Mouse (Mus musculus) hindbrain, embryonic 13.5 days (tissue): Measurements from ENCODE around the gene Cdca8. TPM values are rescaled to one million over a fixed set of nuclear protein-coding genes. Genes with fewer than 3 reads are reported as not detected.

Source experiments
- ATAC-seq: fragments of 200-750 bp; cut with Nextera tagmentation; 2 replicates; pipeline ENCODE4 v1.8.0; 2017; ENCODE audit warnings: moderate TSS enrichment; ENCODE audit not compliant: low FRiP score
- H3K27ac ChIP-seq: fragments of 300-500 bp; sonication (generic); 2 replicates; pipeline ENCODE4 v1.5.1; 2015; ENCODE audit warnings: inconsistent platforms, mild to moderate bottlenecking, moderate library complexity
- H3K27me3 ChIP-seq: fragments of 300-500 bp; sonication (generic); 2 replicates; pipeline ENCODE4 v1.6.1; 2015; ENCODE audit warnings: mild to moderate bottlenecking, inconsistent platforms
- H3K36me3 ChIP-seq: fragments of 300-500 bp; sonication (generic); 2 replicates; pipeline ENCODE4 v1.6.1; 2015; ENCODE audit warnings: mild to moderate bottlenecking, inconsistent platforms
- H3K4me1 ChIP-seq: fragments of 300-500 bp; sonication (generic); replicated peaks from 2 replicates; pipeline ENCODE4 v1.6.1; 2015; ENCODE audit warnings: inconsistent platforms
- H3K4me2 ChIP-seq: fragments of 300-500 bp; sonication (generic); 2 replicates; pipeline ENCODE4 v1.6.1; 2015; ENCODE audit warnings: inconsistent platforms, mild to moderate bottlenecking, moderate library complexity
- H3K4me3 ChIP-seq: fragments of 300-500 bp; sonication (generic); 2 replicates; pipeline ENCODE4 v1.5.1; 2015; ENCODE audit warnings: mild to moderate bottlenecking, inconsistent platforms
- H3K9ac ChIP-seq: fragments of 300-500 bp; sonication (generic); 2 replicates; pipeline ENCODE4 v1.6.1; 2015; ENCODE audit warnings: mild to moderate bottlenecking, inconsistent platforms
- H3K9me3 ChIP-seq: fragments of 300-500 bp; sonication (generic); 2 replicates; pipeline ENCODE4 v1.6.1; 2016; ENCODE audit warnings: inconsistent platforms
- WGBS: fragments of 180-500 bp; shearing (Covaris S2); methylation state at CpG from one replicate; pipeline ENCODE4 v1.1.7; 2015; 5-methylcytosine and 5-hydroxymethylcytosine counted together
- polyA plus RNA-seq: library from polyadenylated mRNA; unstranded; fragments of >200 nt; fragmentation: Nextera tagmentation; extraction: Ambion mirVana; gene quantifications from 2 replicates; pipeline ENCODE4 v1.2.1, GENCODE M21; 2015

Gene Cdca8
- polyA plus RNA-seq, 1 experiment from 2014 or later = 37.2 TPM

DNA sequence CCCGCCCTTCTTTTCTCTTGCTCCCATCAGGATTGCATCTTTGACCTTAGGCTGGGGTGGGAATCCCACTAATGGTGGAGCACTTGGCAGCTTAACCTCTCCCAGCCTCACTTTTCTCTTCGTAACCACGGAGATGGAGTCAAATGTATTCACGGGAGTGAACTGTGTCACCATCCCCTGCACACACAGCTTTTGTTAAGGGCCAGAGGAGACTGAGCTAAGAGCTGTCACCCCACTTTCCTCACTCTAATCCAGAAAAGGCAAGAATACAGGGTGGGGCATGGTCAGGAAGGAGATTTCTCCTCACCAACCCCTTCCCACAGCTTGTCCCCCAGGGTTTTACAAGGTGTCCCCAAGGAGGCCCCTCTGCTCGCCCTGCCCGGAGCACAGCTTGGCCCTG, 45.3 kb downstream of the Cdca8 start:
- H3K4me2 ChIP-seq = peak overlapping the region; percentile 68
- H3K4me3 ChIP-seq = peak overlapping the region; percentile 50
- peaks cover 67% of the 10 kb centered on the region for H3K27me3 ChIP-seq
- H3K27ac ChIP-seq = no peak overlapping the region
- H3K9me3 ChIP-seq = no peaks in the 10 kb centered on the region
- H3K4me1 ChIP-seq = peaks cover 26% of the 10 kb centered on the region
- H3K9ac ChIP-seq = peak overlapping the region; percentile 74
- 20% methylated on average over 6 of the region's 6 CpGs for WGBS
- no peaks in the 10 kb centered on the region for H3K36me3 ChIP-seq
- ATAC-seq = 0 out of 2 replicates have a peak, but pooled peaks have one; percentile 11

GRCm38 (mm10) chr4:124890831-124891230, 48.3 kb downstream of the Cdca8 start:
- no peaks in the 10 kb centered on the region for H3K36me3 ChIP-seq
- peaks cover 19% of the 10 kb centered on the region for H3K4me1 ChIP-seq
- no peak for ATAC-seq
- H3K9ac ChIP-seq = no peak overlapping the region
- 79% methylated on average over 5 of the region's 5 CpGs for WGBS
- peaks cover 67% of the 10 kb centered on the region for H3K27me3 ChIP-seq
- H3K9me3 ChIP-seq = no peaks in the 10 kb centered on the region
- H3K4me2 ChIP-seq = no peak overlapping the region
- H3K27ac ChIP-seq = no peak overlapping the region
- no peak overlapping the region for H3K4me3 ChIP-seq

DNA sequence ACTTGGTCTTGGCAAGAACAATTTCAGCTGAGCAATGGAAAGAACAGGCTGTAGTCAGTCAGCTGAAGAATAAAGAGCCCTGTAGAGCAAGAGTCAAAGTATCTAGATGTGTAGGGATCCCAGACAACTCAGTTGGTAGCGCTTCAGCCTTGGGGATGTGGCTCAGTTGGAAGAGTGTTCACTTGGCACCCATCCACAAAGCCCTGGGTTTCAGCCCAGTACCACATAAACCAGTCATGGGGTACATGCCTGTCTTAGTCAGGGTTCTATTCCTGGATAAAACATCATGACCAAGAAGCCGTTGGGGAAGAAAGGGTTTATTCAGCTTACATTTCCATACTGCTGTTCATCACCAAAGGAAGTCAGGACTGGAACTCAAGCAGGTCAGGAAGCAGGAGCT, 49.2 kb downstream of the Cdca8 start:
- Histone ChIP-seq H3K4me1 (peaks cover 15% of the 10 kb centered on the region), H3K36me3 (no peaks in the 10 kb centered on the region), H3K9ac (no peak overlapping the region), H3K4me3 (no peak overlapping the region), H3K27me3 (peaks cover 65% of the 10 kb centered on the region), H3K27ac (no peak overlapping the region), H3K4me2 (no peak overlapping the region), H3K9me3 (no peaks in the 10 kb centered on the region)
- ATAC-seq = no peak
- 83% methylated on average over 2 of the region's 2 CpGs for WGBS

DNA sequence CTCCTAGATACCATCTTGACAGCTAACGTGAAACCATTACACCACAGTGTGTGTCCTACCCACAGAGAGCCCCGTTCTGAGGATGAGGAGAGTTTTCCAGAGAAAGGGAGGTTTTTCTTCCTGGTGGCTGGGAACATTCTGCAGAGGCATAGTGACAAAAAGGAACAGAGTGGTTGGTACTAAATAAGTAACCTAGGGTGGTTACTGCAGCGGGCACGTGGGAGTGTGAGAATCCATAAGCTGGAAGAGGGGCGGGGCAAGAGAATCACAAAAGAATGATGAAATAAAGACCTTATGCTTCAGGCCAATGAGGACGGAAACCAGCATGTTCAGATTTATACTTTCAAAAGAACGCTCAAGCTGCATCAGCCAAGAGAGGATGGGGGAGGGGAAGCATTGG, 50.4 kb downstream of the Cdca8 start:
- Histone ChIP-seq H3K4me1 (peaks cover 4% of the 10 kb centered on the region), H3K27me3 (peaks cover 62% of the 10 kb centered on the region), H3K9ac (no peak overlapping the region), H3K9me3 (no peaks in the 10 kb centered on the region), H3K27ac (no peak overlapping the region), H3K4me2 (no peak overlapping the region), H3K36me3 (no peaks in the 10 kb centered on the region), H3K4me3 (no peak overlapping the region)
- no peak for ATAC-seq
- 72% methylated on average over 7 of the region's 7 CpGs for WGBS

DNA sequence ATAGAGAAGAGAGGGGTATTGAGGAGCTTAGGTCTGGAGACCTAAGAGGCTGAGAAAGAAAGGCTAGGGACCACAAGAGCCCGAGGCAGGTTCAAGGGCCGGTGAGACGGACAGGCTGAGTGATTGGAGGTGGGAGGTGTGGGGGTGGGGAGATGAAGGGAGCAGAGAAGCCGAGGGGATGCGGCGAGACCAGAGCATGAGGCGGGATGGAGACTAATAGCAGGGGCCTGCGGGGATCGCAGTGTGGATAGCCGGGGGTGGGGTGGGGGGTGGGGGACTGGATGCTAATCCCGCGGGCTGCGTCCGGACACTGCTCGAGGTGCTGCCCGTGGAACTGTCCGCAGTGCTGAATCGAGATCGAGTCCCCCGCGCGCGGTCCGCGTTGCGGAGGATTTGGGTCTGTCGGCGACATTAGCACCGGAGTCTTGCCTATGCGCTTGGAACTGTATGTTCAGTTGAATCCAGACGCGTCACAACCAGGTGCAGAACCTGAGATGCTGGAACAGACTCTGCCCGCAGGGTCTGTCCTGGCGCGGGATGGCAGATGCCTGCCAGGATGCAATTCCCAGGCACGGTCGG, 56.9 kb downstream of the Cdca8 start:
- Histone ChIP-seq H3K36me3 (no peaks in the 10 kb centered on the region), H3K4me1 (peaks cover 35% of the 10 kb centered on the region), H3K4me2 (peak overlapping the region; percentile 66), H3K9ac (peak overlapping the region; percentile 73), H3K4me3 (peak overlapping the region; percentile 52), H3K27ac (peak overlapping the region; percentile 82), H3K27me3 (peaks cover 64% of the 10 kb centered on the region), H3K9me3 (no peaks in the 10 kb centered on the region)
- 0% methylated on average over 37 of the region's 37 CpGs for WGBS
- peak; percentile 23 for ATAC-seq

DNA sequence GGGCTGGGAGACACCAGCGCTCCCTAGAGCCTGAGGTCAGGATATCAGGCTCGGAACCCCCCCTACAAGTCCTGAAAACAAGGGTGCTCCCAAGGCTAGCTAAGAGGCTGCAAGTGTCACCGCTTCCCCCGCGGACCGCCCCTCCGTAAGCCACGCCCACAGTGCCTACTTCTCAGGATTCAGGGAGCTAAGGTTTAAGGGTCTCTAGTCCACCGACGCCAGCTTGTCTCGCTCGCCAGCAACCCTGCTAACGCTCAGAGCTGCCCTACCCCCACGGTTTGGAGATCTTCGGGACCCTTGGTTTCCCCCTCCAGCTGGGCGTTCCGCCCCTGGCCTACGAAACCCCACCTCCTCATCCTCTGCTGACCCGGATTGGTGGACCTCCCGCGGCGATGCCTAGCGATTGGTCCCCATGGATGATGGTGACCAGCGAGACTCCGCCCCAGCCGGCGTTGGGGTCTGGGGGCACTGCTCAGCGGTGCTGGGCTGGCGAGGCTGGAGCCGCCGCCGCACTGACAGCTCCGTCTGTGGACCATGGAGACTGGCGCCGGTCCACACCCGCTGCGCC, 57.7 kb downstream of the Cdca8 start:
- Histone ChIP-seq H3K27me3 (peaks cover 62% of the 10 kb centered on the region), H3K9ac (peak overlapping the region; percentile 73), H3K9me3 (no peaks in the 10 kb centered on the region), H3K4me3 (peak overlapping the region; percentile 52), H3K27ac (peak overlapping the region; percentile 82), H3K36me3 (no peaks in the 10 kb centered on the region), H3K4me1 (peaks cover 35% of the 10 kb centered on the region), H3K4me2 (peak overlapping the region; percentile 66)
- under 1% methylated on average over 37 of the region's 37 CpGs for WGBS
- ATAC-seq = peak; percentile 94

- Histone ChIP-seq H3K9me3 (no peaks in the 10 kb centered on the region), H3K4me2 (peak within 1 kb of the TSS; percentile 66), H3K27me3 (peaks cover 56% of the 10 kb centered on the region), H3K27ac (peak within 1 kb of the TSS; percentile 82), H3K4me1 (peaks cover 35% of the 10 kb centered on the region), H3K36me3 (no peaks in the 10 kb centered on the region), H3K9ac (peak within 1 kb of the TSS; percentile 73), H3K4me3 (peak within 1 kb of the TSS; percentile 52)
- ATAC-seq = 0 out of 2 replicates have a peak, but pooled peaks have one; percentile 1
- WGBS = 5% methylated on average over 11 of the region's 11 CpGs
Observed at GRCm38 (mm10) chr4:124880599-124880998, 58.5 kb downstream of the Cdca8 start, which contains the start of gene Epha10. Epha10 (plus strand) TSS chr4:124880899.

DNA sequence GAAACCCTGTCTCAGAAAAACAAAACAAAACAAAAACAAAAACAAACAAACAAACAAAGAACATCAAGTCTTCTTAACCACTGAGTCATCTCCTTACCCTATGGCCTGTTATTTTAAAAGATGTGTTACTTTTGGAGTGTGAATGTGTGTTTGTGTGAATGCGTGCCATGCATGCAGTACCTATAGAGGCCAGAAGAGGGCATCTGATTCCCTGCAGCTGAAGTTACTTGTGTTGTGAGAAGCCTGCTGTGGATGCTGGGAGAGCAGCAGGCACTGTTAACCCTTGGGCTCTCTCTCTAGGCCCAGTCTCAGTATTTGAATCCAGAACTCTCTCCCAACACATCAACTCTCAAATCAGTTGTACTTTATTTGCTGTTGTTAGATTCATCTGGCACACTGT, 66.4 kb downstream of the Cdca8 start:
- Histone ChIP-seq H3K4me3 (no peak overlapping the region), H3K9me3 (no peaks in the 10 kb centered on the region), H3K4me2 (no peak overlapping the region), H3K27me3 (no peaks in the 10 kb centered on the region), H3K36me3 (no peaks in the 10 kb centered on the region), H3K27ac (no peak overlapping the region), H3K4me1 (no peaks in the 10 kb centered on the region), H3K9ac (no peak overlapping the region)
- no peak for ATAC-seq
- WGBS = 83% methylated on average over 1 of the region's 1 CpGs

Other genes starting within 250 kb of the Cdca8 start
- 45.1 and 47.9 TPM in 2 replicates for gene Utp11, start 245.7 kb downstream of the Cdca8 start, polyA plus RNA-seq
- 2.7 and 2.9 TPM in 2 replicates for gene Fhl3, start 238.6 kb downstream of the Cdca8 start, polyA plus RNA-seq
- gene Sf3a3, start 224.5 kb downstream of the Cdca8 start, polyA plus RNA-seq = 112 and 119 TPM in 2 replicates
- gene Inpp5b, start 197.5 kb downstream of the Cdca8 start, polyA plus RNA-seq = 22.1 and 24.5 TPM in 2 replicates
- gene Mtf1, start 137.2 kb downstream of the Cdca8 start, polyA plus RNA-seq = 13.5 and 14.8 TPM in 2 replicates
- 40.5 and 41.1 TPM in 2 replicates for gene Yrdc, start 88.6 kb downstream of the Cdca8 start, polyA plus RNA-seq
- gene 1110065P20Rik, start 88.1 kb downstream of the Cdca8 start, polyA plus RNA-seq = 77.8 and 84.4 TPM in 2 replicates
- 8.1 and 8.8 TPM in 2 replicates for gene Maneal, start 77.1 kb downstream of the Cdca8 start, polyA plus RNA-seq
- 5.4 and 6.2 TPM in 2 replicates for gene Epha10, start 58.4 kb downstream of the Cdca8 start, polyA plus RNA-seq
- 13.1 and 15.9 TPM in 2 replicates for gene 9930104L06Rik, start 2.3 kb downstream of the Cdca8 start, polyA plus RNA-seq
- 2.5 and 4.1 TPM in 2 replicates for gene Rspo1, start 47.1 kb upstream of the Cdca8 start, polyA plus RNA-seq
- gene Gnl2, start 77.3 kb upstream of the Cdca8 start, polyA plus RNA-seq = 90.6 and 95.9 TPM in 2 replicates
- 0.79 and 1.8 TPM in 2 replicates for gene Dnali1, start 126.4 kb upstream of the Cdca8 start, polyA plus RNA-seq
- gene Snip1, start 127.4 kb upstream of the Cdca8 start, polyA plus RNA-seq = 23.7 and 24.3 TPM in 2 replicates
- 162 and 174 TPM in 2 replicates for gene Meaf6, start 145.8 kb upstream of the Cdca8 start, polyA plus RNA-seq
- gene Zc3h12a, start 188.5 kb upstream of the Cdca8 start, polyA plus RNA-seq = 0.18 and 0.19 TPM in 2 replicates